In genomic region chr14:76279561-76279960, GRCm38 (mm10) we compare ENCODE assay signal across 14 mouse cellular contexts.
"Had no signal": no experiment of that assay in that cellular context is flagged by ENCODE, and none has a peak within 500 bp of the region (broad histone marks: within the 10 kb centered on the region; RNA-seq: fewer than 3 reads in every experiment).

No protein-coding gene starts in this region.

- H3K4me3 ChIP-seq: kidney, embryonic 15.5 days; layer of hippocampus, adult 2 months; limb, embryonic 13.5 days had no signal

- H3K4me2 ChIP-seq: kidney, embryonic 15.5 days; limb, embryonic 13.5 days; midbrain, embryonic 11.5 days had no signal

- H3K9me3 ChIP-seq: kidney, embryonic 15.5 days; limb, embryonic 13.5 days had no signal

- H3K36me3 ChIP-seq: kidney, embryonic 15.5 days; limb, embryonic 13.5 days had no signal

- ATAC-seq: lung, postnatal 0 days; midbrain, embryonic 16.5 days had no signal

- H3K9ac ChIP-seq: kidney, embryonic 15.5 days; limb, embryonic 13.5 days; liver, embryonic 14.5 days had no signal

- DNase-seq: kidney, adult 2 months; left cerebral cortex, postnatal 4 days; lung, adult 18-20 months; right cerebral cortex, adult 18-20 months; right cerebral cortex, postnatal 25 days; thymus, adult 18-20 months; thymus, postnatal 25 days had no signal

- H3K27ac ChIP-seq: kidney, embryonic 15.5 days; layer of hippocampus, adult 2 months; limb, embryonic 13.5 days; liver, embryonic 14.5 days had no signal

- H3K27me3 ChIP-seq: kidney, embryonic 15.5 days; limb, embryonic 13.5 days had no signal
